Mouse (Mus musculus) small intestine, adult 2 months (tissue): ENCODE results near the gene Suclg2. TPM values are rescaled to one million over a fixed set of nuclear protein-coding genes. Genes with fewer than 3 reads are reported as not detected.

Source experiments
- H3K27ac ChIP-seq: fragments of 200-500 bp; 2 replicates; pipeline ENCODE4 v1.5.1; 2012; ENCODE audit warnings: low read depth, low read length, control low read depth, inconsistent platforms; ENCODE audit not compliant: insufficient read depth
- H3K27me3 ChIP-seq: fragments of 200-500 bp; 2 replicates; pipeline ENCODE4 v1.6.1; 2012; ENCODE audit warnings: mild to moderate bottlenecking, moderate library complexity, low read length, inconsistent platforms; ENCODE audit not compliant: control insufficient read depth, insufficient read depth
- H3K36me3 ChIP-seq: fragments of 200-500 bp; 2 replicates; pipeline ENCODE4 v1.6.1; 2012; ENCODE audit warnings: mild to moderate bottlenecking, low read length, control low read depth, inconsistent platforms; ENCODE audit not compliant: control insufficient read depth, insufficient read depth
- H3K4me1 ChIP-seq: fragments of 200-500 bp; 2 replicates; pipeline ENCODE4 v1.6.1; 2012; ENCODE audit warnings: low read length, inconsistent platforms, mixed read lengths; ENCODE audit not compliant: control insufficient read depth, insufficient read depth, insufficient read length
- H3K4me3 ChIP-seq: fragments of 200-500 bp; 2 replicates; pipeline ENCODE4 v1.5.1; 2012; ENCODE audit warnings: low read depth, mild to moderate bottlenecking, control low read depth, inconsistent platforms, low read length, moderate library complexity
- CTCF ChIP-seq: fragments of 200-500 bp; IDR thresholded peaks from 2 replicates; pipeline ENCODE4 v1.5.1; 2012; ENCODE audit warnings: low read depth, mild to moderate bottlenecking, control low read depth, inconsistent platforms, low read length, moderate library complexity, mixed read lengths; ENCODE audit not compliant: insufficient replicate concordance, insufficient read length; ENCODE audit errors: extremely low read depth
- POLR2A ChIP-seq: fragments of 200-500 bp; IDR thresholded peaks from 2 replicates; pipeline ENCODE4 v1.6.1; 2012; ENCODE audit warnings: low read depth, mild to moderate bottlenecking, control low read depth, inconsistent platforms, low read length, moderate library complexity
- WGBS: fragments of 180-500 bp; shearing (Covaris S2); methylation state at CpG from one replicate; pipeline ENCODE4 v1.1.7; 2018; 5-methylcytosine and 5-hydroxymethylcytosine counted together
- polyA plus RNA-seq: library from polyadenylated mRNA; depleted of rRNA; stranded (reverse); fragments of >200 nt; gene quantifications from 2 replicates; pipeline ENCODE4 v1.2.3, GENCODE M21; 2012

Gene Suclg2
- polyA plus RNA-seq, 1 experiment: 13.1 TPM

DNA sequence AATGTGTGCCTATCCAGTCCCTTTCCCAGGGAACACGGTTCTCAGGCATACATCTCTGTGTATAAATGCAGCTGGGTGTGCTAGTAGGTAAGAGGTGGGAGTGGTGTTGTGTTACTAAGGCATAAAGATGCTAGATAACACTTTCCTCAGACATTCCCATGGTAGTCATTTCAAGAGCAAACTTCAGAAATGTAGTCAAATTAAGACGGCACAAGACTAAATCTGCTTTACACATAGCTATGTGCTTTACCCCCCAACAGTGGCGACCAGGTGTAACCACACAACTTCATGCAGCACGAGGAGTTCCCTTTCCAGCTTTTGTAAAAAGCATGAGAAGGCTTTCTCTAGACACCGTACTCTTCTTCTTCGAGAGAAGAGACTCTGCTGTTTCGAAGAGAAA, 89.5 kb downstream of the Suclg2 start:
- no peak for TF ChIP-seq CTCF
- no peak for TF ChIP-seq POLR2A
- 87% methylated on average over 7 of the region's 7 CpGs for WGBS
- no peaks in the 10 kb centered on the region for H3K27me3 ChIP-seq
- H3K27ac ChIP-seq: no peak overlapping the region
- H3K4me1 ChIP-seq: no peaks in the 10 kb centered on the region
- H3K36me3 ChIP-seq: no peaks in the 10 kb centered on the region; the same call in 1 of the 2 replicates
- H3K4me3 ChIP-seq: no peak overlapping the region

DNA sequence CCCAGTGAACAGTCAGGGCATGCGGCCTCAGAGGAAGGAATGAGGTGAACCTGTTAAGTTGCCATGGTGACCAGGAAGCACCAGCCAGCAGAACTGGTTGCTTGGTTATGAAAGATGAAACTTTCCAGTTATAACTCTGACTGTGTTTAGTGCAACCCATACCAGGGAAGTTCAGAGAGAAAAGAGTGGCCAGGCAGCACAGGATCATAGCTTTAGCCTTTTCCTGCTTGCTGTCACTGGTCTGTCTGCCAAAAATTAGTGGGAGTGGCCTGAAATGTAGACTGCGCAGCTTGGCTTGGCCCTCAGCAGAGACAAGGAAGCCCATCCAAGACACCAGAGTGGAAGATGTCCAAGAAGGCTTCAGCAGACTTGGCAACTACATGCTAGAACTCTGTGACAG, 96.8 kb downstream of the Suclg2 start:
- no peak for TF ChIP-seq CTCF
- no peak for TF ChIP-seq POLR2A

DNA sequence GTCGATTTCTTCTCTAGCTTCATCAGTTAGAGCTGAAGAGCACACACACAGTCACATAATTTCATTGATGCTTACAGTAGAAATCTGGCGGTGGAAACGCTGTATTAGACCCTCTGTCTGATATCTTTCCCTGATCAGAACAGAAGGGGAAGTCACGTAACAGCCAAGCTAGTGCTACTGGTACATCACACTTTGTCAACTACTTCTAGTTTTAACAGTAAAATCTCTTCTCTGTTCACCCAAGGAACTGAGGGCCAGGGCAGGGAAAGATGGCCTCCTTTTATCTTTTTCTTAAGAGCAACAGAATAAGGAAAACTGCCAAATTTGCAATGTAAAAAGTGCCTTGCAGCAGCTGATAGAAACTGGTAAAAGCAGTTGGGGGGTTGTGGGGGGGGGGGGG, 97.8 kb downstream of the Suclg2 start:
- no peaks in the 10 kb centered on the region for H3K4me1 ChIP-seq
- no peaks in the 10 kb centered on the region; the same call in 1 of the 2 replicates for H3K36me3 ChIP-seq
- TF ChIP-seq POLR2A (no peak), CTCF (no peak)
- H3K4me3 ChIP-seq: no peak overlapping the region
- WGBS: 83% methylated on average over 4 of the region's 4 CpGs
- no peak overlapping the region for H3K27ac ChIP-seq
- H3K27me3 ChIP-seq: no peaks in the 10 kb centered on the region

More for the DNA sequence above, 96.8 kb downstream of the Suclg2 start:
- H3K27ac ChIP-seq: no peak overlapping the region
- 77% methylated on average over 2 of the region's 2 CpGs for WGBS
- H3K4me3 ChIP-seq: no peak overlapping the region
- H3K36me3 ChIP-seq: no peaks in the 10 kb centered on the region; the same call in 1 of the 2 replicates
- H3K27me3 ChIP-seq: no peaks in the 10 kb centered on the region
- no peaks in the 10 kb centered on the region for H3K4me1 ChIP-seq

DNA sequence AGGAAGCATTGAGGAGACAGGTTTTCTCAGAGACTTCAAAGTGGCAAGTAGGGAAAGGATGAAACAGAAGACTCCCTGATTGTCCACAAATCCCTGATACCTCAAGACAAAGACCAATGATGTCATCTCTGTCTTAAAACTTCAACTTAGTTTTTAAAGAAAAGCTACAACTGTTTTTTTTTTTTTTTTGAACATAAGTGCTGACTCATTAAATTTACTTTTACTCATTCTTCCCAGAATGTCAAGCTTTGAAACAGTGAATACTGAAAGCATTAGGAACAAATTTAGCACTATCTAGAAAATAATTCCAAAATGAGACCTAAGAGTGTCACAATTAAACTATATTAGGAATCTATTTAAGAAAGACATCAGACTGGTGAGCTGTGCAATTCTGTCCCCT, 98.8 kb downstream of the Suclg2 start:
- TF ChIP-seq CTCF: no peak
- no peak for TF ChIP-seq POLR2A

DNA sequence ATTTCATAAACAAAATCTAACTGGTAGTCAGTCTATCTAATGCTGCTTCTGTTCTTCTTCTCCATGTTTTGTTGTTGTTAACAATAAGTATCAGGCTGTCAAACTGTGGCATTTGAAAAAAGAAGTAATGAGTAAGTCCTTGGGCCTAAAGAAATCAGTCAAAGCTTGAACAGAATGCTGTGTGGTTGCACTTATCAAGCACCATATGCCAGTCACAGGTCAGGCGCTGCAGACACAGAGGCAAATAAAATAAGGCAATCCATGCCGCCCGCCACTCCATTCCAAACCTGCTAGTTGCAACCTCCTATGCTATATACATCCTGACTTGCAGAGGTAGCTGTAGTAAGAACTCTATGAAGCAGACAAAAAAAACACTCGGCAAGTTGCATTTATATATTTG, 100.2 kb downstream of the Suclg2 start:
- no peaks in the 10 kb centered on the region; the same call in 1 of the 2 replicates for H3K36me3 ChIP-seq
- no peak overlapping the region for H3K4me3 ChIP-seq
- 90% methylated on average over 4 of the region's 4 CpGs for WGBS
- no peak overlapping the region for H3K27ac ChIP-seq
- H3K4me1 ChIP-seq: peaks cover under 1% of the 10 kb centered on the region; the same call in 1 of the 2 replicates
- no peaks in the 10 kb centered on the region for H3K27me3 ChIP-seq
- TF ChIP-seq CTCF (no peak), POLR2A (no peak)

More for the DNA sequence above, 98.8 kb downstream of the Suclg2 start:
- Histone ChIP-seq H3K27ac (no peak overlapping the region), H3K27me3 (no peaks in the 10 kb centered on the region), H3K36me3 (no peaks in the 10 kb centered on the region; the same call in 1 of the 2 replicates), H3K4me1 (no peaks in the 10 kb centered on the region), H3K4me3 (no peak overlapping the region)

DNA sequence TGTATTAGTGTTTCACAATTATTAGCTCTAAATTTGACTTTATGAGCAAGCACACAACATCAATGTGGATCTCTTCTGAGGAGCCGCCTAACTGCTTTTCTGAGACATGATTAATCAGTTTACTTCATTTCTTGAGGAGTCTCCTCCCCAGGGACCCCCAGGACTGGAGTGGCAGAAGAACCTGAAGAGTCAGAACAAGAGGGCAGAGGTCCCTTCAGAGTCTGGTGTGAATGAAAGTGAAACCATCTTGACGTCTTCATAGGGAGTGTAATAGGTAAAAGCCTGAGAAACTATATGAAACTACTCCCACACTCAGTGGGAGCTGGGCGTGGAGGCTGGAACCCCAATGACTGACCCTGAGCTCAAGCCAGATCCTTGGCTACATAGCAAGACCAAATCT, 105.4 kb downstream of the Suclg2 start:
- H3K36me3 ChIP-seq: no peaks in the 10 kb centered on the region; the same call in 1 of the 2 replicates
- H3K4me3 ChIP-seq: no peak overlapping the region
- no peaks in the 10 kb centered on the region for H3K27me3 ChIP-seq
- TF ChIP-seq CTCF (no peak), POLR2A (no peak)
- peaks cover 2% of the 10 kb centered on the region; the same call in 1 of the 2 replicates for H3K4me1 ChIP-seq
- no peak overlapping the region for H3K27ac ChIP-seq
- WGBS: 59% methylated on average over 3 of the region's 3 CpGs

DNA sequence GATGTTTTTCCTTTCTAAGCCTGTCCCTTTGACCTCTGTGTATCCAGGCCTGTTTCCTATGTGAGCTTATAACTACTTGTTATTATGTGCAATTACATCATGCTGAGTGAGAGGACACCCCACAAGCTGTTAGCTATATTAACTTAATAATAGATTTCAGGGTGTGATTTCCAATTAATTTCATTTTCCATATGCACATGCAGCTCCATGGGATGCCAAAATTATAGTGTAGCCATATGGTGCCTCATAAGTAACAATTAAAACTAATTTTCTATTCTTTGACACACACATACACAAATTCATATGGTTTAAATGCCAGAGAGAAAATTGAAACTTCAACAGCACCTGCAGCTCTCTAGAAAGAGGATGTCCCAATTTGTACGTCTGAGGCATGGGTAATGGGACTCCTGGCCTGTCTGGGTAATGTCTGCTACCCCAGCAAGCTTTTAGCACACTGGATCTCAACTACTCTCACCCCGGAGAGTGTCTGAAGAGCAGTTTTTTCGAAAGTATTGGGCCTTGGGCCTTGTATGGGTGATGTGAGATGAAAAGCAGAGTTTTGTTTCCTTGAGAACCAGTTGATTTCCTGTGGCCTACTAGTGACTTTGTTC, 106.1 kb downstream of the Suclg2 start:
- Histone ChIP-seq H3K4me1 (peaks cover 2% of the 10 kb centered on the region; the same call in 1 of the 2 replicates), H3K36me3 (no peaks in the 10 kb centered on the region; the same call in 1 of the 2 replicates), H3K27ac (no peak overlapping the region), H3K27me3 (no peaks in the 10 kb centered on the region), H3K4me3 (no peak overlapping the region)
- 86% methylated on average over 3 of the region's 3 CpGs for WGBS
- no peak for TF ChIP-seq CTCF
- no peak for TF ChIP-seq POLR2A
